Mouse (Mus musculus) G1E (cell line): ENCODE data around the gene Cnfn.

ENCODE experiments used
- CTCF ChIP-seq: IDR thresholded peaks from 2 replicates; pipeline ENCODE4 v1.5.1; 2012; ENCODE audit warnings: low read depth, low read length, inconsistent platforms, mixed read lengths
- GATA1 ChIP-seq: IDR thresholded peaks from 2 replicates; pipeline ENCODE4 v1.6.1; 2012; ENCODE audit warnings: borderline replicate concordance, low read length, inconsistent platforms, mixed read lengths
- TAL1 ChIP-seq: conservative IDR thresholded peaks from 2 replicates; pipeline ENCODE4 v1.6.1; 2012; ENCODE audit warnings: low read depth, low read length, inconsistent platforms, mixed read lengths

DNA sequence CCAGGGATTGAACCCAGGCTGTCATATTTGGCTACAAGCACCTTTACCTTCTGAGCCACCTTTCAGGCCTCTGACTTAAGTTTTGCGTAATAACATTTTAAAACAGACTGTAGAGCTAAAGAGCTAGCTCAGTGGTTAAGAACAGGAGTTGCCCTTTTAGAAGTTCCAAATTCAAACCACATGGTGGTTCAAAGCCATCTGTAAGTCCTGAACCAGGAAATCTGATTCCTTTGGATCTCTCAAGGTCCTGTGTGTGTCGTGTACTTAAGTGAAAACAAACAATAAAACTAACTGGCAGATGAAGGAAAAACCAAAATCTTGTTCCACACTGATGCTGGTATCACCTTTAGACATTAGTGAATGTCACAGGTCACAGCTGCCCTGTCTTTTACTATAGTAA, 32.0 kb upstream of the Cnfn start:
- TF ChIP-seq GATA1 (no peak), CTCF (no peak), TAL1 (no peak)
